ENCODE assay signal across 15 mouse cellular contexts in the genomic region with DNA sequence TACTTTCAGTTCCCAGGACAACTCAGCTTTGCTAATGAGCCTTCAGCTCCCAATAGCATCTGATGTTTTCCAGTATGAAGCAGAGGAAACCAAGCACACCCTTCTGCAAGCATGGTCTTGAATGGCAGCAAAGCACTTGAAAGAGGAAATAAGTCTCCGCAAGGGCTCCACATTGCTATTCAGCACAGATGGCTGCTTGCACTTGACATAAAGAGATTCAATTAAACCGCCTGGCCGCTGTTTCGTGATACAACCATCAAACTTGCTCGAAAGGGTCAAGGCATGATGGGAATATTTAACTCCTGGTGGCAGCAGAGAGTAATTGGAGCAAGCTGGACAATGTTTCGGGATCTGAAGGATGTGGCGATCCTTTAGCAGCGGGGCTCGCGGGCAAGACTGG. TPM values are rescaled to one million over a fixed set of nuclear protein-coding genes. Genes with fewer than 3 reads are reported as not detected.
DNase-seq lines count a peak whose midpoint lies in the region; ATAC-seq and TF ChIP-seq lines count a peak whose summit lies in the region.
"Had no signal": no experiment of that assay in that cellular context is flagged by ENCODE, and none has a peak within 500 bp of the region (broad histone marks: within the 10 kb centered on the region; RNA-seq: fewer than 3 reads in every experiment).

No protein-coding gene starts in this region.

- peak overlapping the region; percentile 35 for H3K4me2 ChIP-seq in liver, embryonic 15.5 days
- H3K4me2 ChIP-seq in embryonic facial prominence, embryonic 11.5 days (ENCODE audit: low read depth, low read length) = no peak overlapping the region
- H3K4me2 ChIP-seq: embryonic facial prominence, embryonic 13.5 days; hindbrain, embryonic 12.5 days; lung, embryonic 14.5 days; neural tube, embryonic 13.5 days had no signal

- H3K9ac ChIP-seq in heart, adult 2 months (ENCODE audit: low read depth, low read length) = no peak overlapping the region
- no peak overlapping the region for H3K9ac ChIP-seq in liver, embryonic 15.5 days
- H3K9ac ChIP-seq in embryonic facial prominence, embryonic 11.5 days (replicated peaks; ENCODE audit: low read length) = no peak overlapping the region
- H3K9ac ChIP-seq: embryonic facial prominence, embryonic 13.5 days; hindbrain, embryonic 12.5 days; lung, embryonic 14.5 days; neural tube, embryonic 13.5 days had no signal

- no peaks in the 10 kb centered on the region for H3K27me3 ChIP-seq in heart, adult 2 months (ENCODE audit: control insufficient read depth, insufficient read depth, low read length)
- no peaks in the 10 kb centered on the region for H3K27me3 ChIP-seq in liver, embryonic 15.5 days
- H3K27me3 ChIP-seq in embryonic facial prominence, embryonic 11.5 days (ENCODE audit: control insufficient read depth, insufficient read depth, low read length) = no peaks in the 10 kb centered on the region
- H3K27me3 ChIP-seq: embryonic facial prominence, embryonic 13.5 days; hindbrain, embryonic 12.5 days; megakaryocyte, embryonic 14.5 days; neural tube, embryonic 13.5 days had no signal

- no peak for TF ChIP-seq EP300 in heart, adult 2 months (IDR thresholded peaks at IDR 0.05; ENCODE audit: insufficient read depth, low read depth, low read length)

- 83% methylated on average over 10 of the region's 10 CpGs for WGBS in heart, adult 2 months
- 76% methylated on average over 10 of the region's 10 CpGs for WGBS in liver, embryonic 15.5 days (ENCODE audit: insufficient replicate concordance)
- 66% methylated on average over 10 of the region's 10 CpGs for WGBS in embryonic facial prominence, embryonic 11.5 days

- H3K27ac ChIP-seq in heart, adult 2 months = no peak overlapping the region
- H3K27ac ChIP-seq in liver, embryonic 15.5 days (replicated peaks) = no peak overlapping the region
- no peak overlapping the region for H3K27ac ChIP-seq in embryonic facial prominence, embryonic 11.5 days (replicated peaks; ENCODE audit: low read depth, low read length)
- H3K27ac ChIP-seq: embryonic facial prominence, embryonic 13.5 days; hindbrain, embryonic 12.5 days; limb, embryonic 10.5 days; neural tube, embryonic 13.5 days had no signal

- no peak overlapping the region; the same call in none of the 2 replicates for H3K4me3 ChIP-seq in heart, adult 2 months
- no peak overlapping the region for H3K4me3 ChIP-seq in liver, embryonic 15.5 days (replicated peaks)
- H3K4me3 ChIP-seq in embryonic facial prominence, embryonic 11.5 days (ENCODE audit: low read depth, low read length) = no peak overlapping the region
- H3K4me3 ChIP-seq: embryonic facial prominence, embryonic 13.5 days; hindbrain, embryonic 12.5 days; limb, embryonic 10.5 days; neural tube, embryonic 13.5 days had no signal

- H3K36me3 ChIP-seq in heart, adult 2 months (ENCODE audit: control insufficient read depth, insufficient read depth, low read length) = no peaks in the 10 kb centered on the region
- no peaks in the 10 kb centered on the region for H3K36me3 ChIP-seq in liver, embryonic 15.5 days (replicated peaks)
- H3K36me3 ChIP-seq in embryonic facial prominence, embryonic 11.5 days (replicated peaks; ENCODE audit: control insufficient read depth, insufficient read depth, low read depth, low read length) = no peaks in the 10 kb centered on the region
- H3K36me3 ChIP-seq: embryonic facial prominence, embryonic 13.5 days; hindbrain, embryonic 12.5 days; limb, embryonic 10.5 days; neural tube, embryonic 13.5 days had no signal

- no peak for DNase-seq in heart, adult 2 months
- no peak for DNase-seq in heart, postnatal 36 days
- no peak for DNase-seq in liver
- DNase-seq in embryonic facial prominence, embryonic 11.5 days (ENCODE audit: low spot score) = peak; percentile 39
- peak; percentile 16 for DNase-seq in retina, postnatal 1 day
- DNase-seq in ovary, adult 18-20 months (ENCODE audit: low spot score) = no peak
- DNase-seq: cerebellum, adult 11-12 months; kidney, adult 9 months; lung, embryonic 14.5 days had no signal

- no peaks in the 10 kb centered on the region for H3K9me3 ChIP-seq in liver, embryonic 15.5 days (replicated peaks)
- no peaks in the 10 kb centered on the region for H3K9me3 ChIP-seq in embryonic facial prominence, embryonic 11.5 days (replicated peaks; ENCODE audit: control insufficient read depth, low read length)
- H3K9me3 ChIP-seq: embryonic facial prominence, embryonic 13.5 days; hindbrain, embryonic 12.5 days; limb, embryonic 10.5 days; neural tube, embryonic 13.5 days had no signal

- intact Hi-C loops in heart, adult 2 months (cut with DNase I) = no loop called here
- intact Hi-C loops in heart, postnatal 36 days (cut with DNase I) = no loop called here

- TF ChIP-seq POLR2A in heart, adult 2 months (IDR thresholded peaks at IDR 0.05; ENCODE audit: insufficient read depth, low read depth, low read length) = no peak

- no peak for ATAC-seq in liver, embryonic 15.5 days (ENCODE audit: insufficient read depth)
- no peak for ATAC-seq in embryonic facial prominence, embryonic 11.5 days (replicated peaks; ENCODE audit: insufficient number of reproducible peaks, low FRiP score, low TSS enrichment, low read depth)

- TF ChIP-seq CTCF in heart, adult 2 months (IDR thresholded peaks at IDR 0.05) = peak; percentile 23; the same call in 1 of the 2 replicates

- no peaks in the 10 kb centered on the region for H3K4me1 ChIP-seq in heart, adult 2 months (ENCODE audit: control insufficient read depth, insufficient read depth, low read length)
- H3K4me1 ChIP-seq in liver, embryonic 15.5 days (replicated peaks) = no peaks in the 10 kb centered on the region
- no peaks in the 10 kb centered on the region for H3K4me1 ChIP-seq in embryonic facial prominence, embryonic 11.5 days (ENCODE audit: control insufficient read depth, insufficient read depth, low read length)
- H3K4me1 ChIP-seq: megakaryocyte, embryonic 14.5 days had no signal

- H3K79me2 ChIP-seq in heart, adult 2 months (replicated peaks; ENCODE audit: control insufficient read depth, insufficient read depth, low read length) = no peaks in the 10 kb centered on the region

RNA-seq across cellular contexts. Expression of a gene that starts 54.3 kb away (rescaled TPM):
- total RNA-seq in heart, adult 2 months (2021) = 10 to 100 TPM; 53.9 to 70.9 TPM
- 67.4 and 113 TPM in 2 replicates for polyA plus RNA-seq in heart, adult 2 months (2012; rRNA removed)
- total RNA-seq in heart, postnatal 36 days (2021) = 10 to 100 TPM; 86.1 to 91.7 TPM
- polyA plus RNA-seq in liver, embryonic 15.5 days (2015; fragmentation: Nextera tagmentation; extraction: Ambion mirVana) = 9.5 and 10.7 TPM in 2 replicates
- 177 and 184 TPM in 2 replicates for polyA plus RNA-seq in embryonic facial prominence, embryonic 11.5 days (2014; fragmentation: Nextera tagmentation; extraction: Ambion mirVana)

Comparison
In these comparisons a context has a peak if more than half of its experiments do, and no peak if none do; other contexts are left out.
1. DNase-seq: peak in embryonic facial prominence, embryonic 11.5 days (single experiment) and retina, postnatal 1 day (single experiment); none in heart, adult 2 months (0 of 2), heart, postnatal 36 days (0 of 2), liver (single experiment) and ovary, adult 18-20 months (single experiment).